Mouse (Mus musculus) limb, embryonic 12.5 days (tissue): Measurements from ENCODE around the gene Nrp2. TPM values are rescaled to one million over a fixed set of nuclear protein-coding genes. Genes with fewer than 3 reads are reported as not detected.
A peak's percentile ranks its signal among the peaks of the same experiment; 100 is the strongest.

Experiments used
- ATAC-seq: fragments of 200-750 bp; cut with Nextera tagmentation; 2 replicates; pipeline ENCODE4 v1.8.0; 2017; ENCODE audit warnings: low read depth, moderate TSS enrichment; ENCODE audit not compliant: insufficient number of reproducible peaks, insufficient read depth, low FRiP score, low TSS enrichment
- H3K27ac ChIP-seq: fragments of 300-500 bp; sonication (generic); 2 replicates; pipeline ENCODE4 v1.5.1; 2016; ENCODE audit warnings: mild to moderate bottlenecking, moderate library complexity
- H3K27me3 ChIP-seq: fragments of 300-500 bp; sonication (generic); 2 replicates; pipeline ENCODE4 v1.6.1; 2016; ENCODE audit warnings: mild to moderate bottlenecking, moderate library complexity
- H3K36me3 ChIP-seq: fragments of 300-500 bp; sonication (generic); 2 replicates; pipeline ENCODE4 v1.6.1; 2016; ENCODE audit warnings: mild to moderate bottlenecking, moderate library complexity
- H3K4me1 ChIP-seq: fragments of 300-500 bp; sonication (generic); replicated peaks from 2 replicates; pipeline ENCODE4 v1.6.1; 2016
- H3K4me2 ChIP-seq: fragments of 300-500 bp; sonication (generic); 2 replicates; pipeline ENCODE4 v1.6.1; 2016; ENCODE audit warnings: mild to moderate bottlenecking, moderate library complexity
- H3K4me3 ChIP-seq: fragments of 300-500 bp; sonication (generic); replicated peaks from 2 replicates; pipeline ENCODE4 v1.5.1; 2016; ENCODE audit warnings: mild to moderate bottlenecking
- H3K9ac ChIP-seq: fragments of 300-500 bp; sonication (generic); replicated peaks from 2 replicates; pipeline ENCODE4 v1.6.1; 2016; ENCODE audit warnings: mild to moderate bottlenecking, moderate library complexity
- H3K9me3 ChIP-seq: fragments of 300-500 bp; sonication (generic); 2 replicates; pipeline ENCODE4 v1.6.1; 2016; ENCODE audit warnings: mild to moderate bottlenecking, moderate library complexity
- WGBS: fragments of 180-500 bp; shearing (Covaris S2); methylation state at CpG from one replicate; pipeline ENCODE4 v1.1.7; 2016; 5-methylcytosine and 5-hydroxymethylcytosine counted together
- polyA plus RNA-seq: library from polyadenylated mRNA; unstranded; fragments of >200 nt; fragmentation: Nextera tagmentation; extraction: Ambion mirVana; gene quantifications from 2 replicates; pipeline ENCODE4 v1.2.1, GENCODE M21; 2016

Nrp2 gene
- polyA plus RNA-seq, 1 experiment from 2014 or later, result 70.7 TPM

DNA sequence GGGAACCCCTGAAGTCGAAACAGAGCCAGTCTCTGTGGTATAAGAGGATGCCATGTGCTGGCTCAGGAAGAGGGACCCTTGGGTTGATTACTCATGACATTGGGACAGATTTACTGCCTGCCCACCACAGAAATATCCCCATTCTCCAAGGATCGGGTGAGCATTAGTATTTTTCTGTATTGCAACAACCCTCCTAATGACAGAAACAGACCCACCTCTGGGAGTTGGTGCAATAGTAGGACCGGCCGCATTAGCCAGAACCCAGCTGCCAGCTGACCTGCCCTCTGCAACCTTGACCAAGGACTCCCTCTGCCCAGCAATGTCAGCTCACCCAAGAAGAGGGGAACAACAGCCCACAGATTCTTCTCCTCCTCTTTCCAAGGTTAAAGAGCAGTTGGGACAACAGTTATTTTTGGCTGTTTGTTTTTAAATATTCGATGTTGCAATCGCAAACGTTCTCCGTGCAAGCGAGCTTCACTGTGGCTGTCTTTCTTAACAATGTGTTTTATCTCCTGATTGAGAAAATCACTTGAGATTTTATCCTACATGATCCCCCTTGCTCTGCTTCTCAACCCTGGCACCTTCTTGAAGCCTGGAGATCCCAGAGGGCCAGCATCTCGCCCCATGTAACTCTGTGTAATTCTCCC, 22.1 kb downstream of the Nrp2 start:
- Histone ChIP-seq H3K36me3 (peaks cover 66% of the 10 kb centered on the region), H3K4me3 (no peak overlapping the region), H3K27ac (0 out of 2 replicates have a peak overlapping the region, but pooled peaks have one; percentile 0), H3K4me1 (peaks cover 24% of the 10 kb centered on the region), H3K4me2 (no peak overlapping the region), H3K9ac (no peak overlapping the region), H3K9me3 (no peaks in the 10 kb centered on the region), H3K27me3 (no peaks in the 10 kb centered on the region)
- no peak for ATAC-seq
- WGBS, result 78% methylated on average over 10 of the region's 10 CpGs

DNA sequence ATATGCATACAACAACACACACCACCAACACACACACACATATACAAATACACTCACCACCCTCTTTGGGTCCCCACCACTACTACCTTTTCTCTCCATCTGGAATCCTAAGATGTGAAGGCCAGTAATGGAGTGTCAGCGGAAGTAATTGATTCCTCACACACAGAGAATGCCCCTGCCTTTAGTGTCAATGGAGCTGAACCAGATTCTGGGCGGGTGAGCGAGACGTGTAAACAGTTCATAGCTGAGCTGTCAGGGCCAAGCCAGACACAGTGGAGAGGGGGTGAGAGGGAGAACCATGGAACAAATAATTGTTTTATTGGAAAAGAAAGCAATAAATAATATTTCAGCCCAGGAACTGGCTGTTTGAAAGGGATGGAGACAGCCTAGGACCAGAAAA, 24.1 kb downstream of the Nrp2 start:
- H3K36me3 ChIP-seq, result peaks cover 57% of the 10 kb centered on the region
- no peak overlapping the region for H3K4me3 ChIP-seq
- no peak overlapping the region for H3K9ac ChIP-seq
- no peaks in the 10 kb centered on the region for H3K9me3 ChIP-seq
- no peak overlapping the region for H3K4me2 ChIP-seq
- no peak for ATAC-seq
- no peaks in the 10 kb centered on the region for H3K27me3 ChIP-seq
- peaks cover 17% of the 10 kb centered on the region for H3K4me1 ChIP-seq
- WGBS, result 32% methylated on average over 4 of the region's 4 CpGs
- H3K27ac ChIP-seq, result no peak overlapping the region

DNA sequence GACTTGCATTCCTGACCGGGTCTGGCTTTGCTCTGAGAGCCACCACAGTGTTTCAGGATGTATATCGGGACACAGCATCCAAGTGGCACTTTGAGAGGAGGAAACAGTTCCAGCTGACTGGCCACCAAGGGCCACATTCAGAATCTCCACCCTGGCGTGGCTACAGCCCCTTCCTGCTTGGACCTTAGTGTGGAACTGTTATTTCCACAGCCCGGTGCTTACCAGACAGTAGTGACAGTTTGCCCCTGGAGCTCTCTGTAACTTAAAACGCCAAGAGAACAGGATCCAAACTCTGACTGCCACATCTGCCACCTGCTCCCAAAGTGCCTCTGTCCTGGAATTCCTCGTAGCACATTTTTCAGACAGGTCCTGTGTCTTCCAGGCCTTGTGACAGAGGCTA, 25.3 kb downstream of the Nrp2 start:
- no peaks in the 10 kb centered on the region for H3K9me3 ChIP-seq
- no peak overlapping the region for H3K4me2 ChIP-seq
- H3K4me3 ChIP-seq, result no peak overlapping the region
- H3K9ac ChIP-seq, result no peak overlapping the region
- WGBS, result 60% methylated on average over 6 of the region's 6 CpGs
- H3K27me3 ChIP-seq, result no peaks in the 10 kb centered on the region
- H3K27ac ChIP-seq, result no peak overlapping the region
- peaks cover 49% of the 10 kb centered on the region for H3K36me3 ChIP-seq
- H3K4me1 ChIP-seq, result peaks cover 17% of the 10 kb centered on the region
- no peak for ATAC-seq

- H3K36me3 ChIP-seq, result peaks cover 44% of the 10 kb centered on the region; the same call in 1 of the 2 replicates
- 78% methylated on average over 9 of the region's 9 CpGs for WGBS
- no peak overlapping the region for H3K4me2 ChIP-seq
- H3K27ac ChIP-seq, result no peak overlapping the region
- H3K9ac ChIP-seq, result no peak overlapping the region
- H3K27me3 ChIP-seq, result no peaks in the 10 kb centered on the region
- peaks cover 17% of the 10 kb centered on the region for H3K4me1 ChIP-seq
- H3K4me3 ChIP-seq, result no peak overlapping the region
- no peak for ATAC-seq
- no peaks in the 10 kb centered on the region for H3K9me3 ChIP-seq
Measured at GRCm38 (mm10) chr1:62728926-62729325, 25.8 kb downstream of the Nrp2 start.

GRCm38 (mm10) chr1:62729345-62730150, 26.5 kb downstream of the Nrp2 start:
- Histone ChIP-seq H3K4me1 (peaks cover 17% of the 10 kb centered on the region), H3K27ac (0 out of 2 replicates have a peak overlapping the region, but pooled peaks have one; percentile 24)
- WGBS, result 67% methylated on average over 13 of the region's 13 CpGs

GRCm38 (mm10) chr1:62732036-62732435, 29.0 kb downstream of the Nrp2 start:
- H3K9ac ChIP-seq, result no peak overlapping the region
- ATAC-seq, result no peak
- peaks cover 31% of the 10 kb centered on the region; the same call in 1 of the 2 replicates for H3K36me3 ChIP-seq
- H3K9me3 ChIP-seq, result no peaks in the 10 kb centered on the region
- H3K4me2 ChIP-seq, result no peak overlapping the region
- peaks cover 5% of the 10 kb centered on the region; the same call in 1 of the 2 replicates for H3K4me1 ChIP-seq
- no peak overlapping the region for H3K27ac ChIP-seq
- no peaks in the 10 kb centered on the region for H3K27me3 ChIP-seq
- WGBS, result 90% methylated on average over 6 of the region's 6 CpGs
- no peak overlapping the region for H3K4me3 ChIP-seq

More at GRCm38 (mm10) chr1:62729345-62730150, 26.5 kb downstream of the Nrp2 start:
- Histone ChIP-seq H3K4me2 (no peak overlapping the region), H3K36me3 (peaks cover 40% of the 10 kb centered on the region; the same call in 1 of the 2 replicates), H3K4me3 (no peak overlapping the region), H3K27me3 (no peaks in the 10 kb centered on the region), H3K9me3 (no peaks in the 10 kb centered on the region), H3K9ac (no peak overlapping the region)
- no peak for ATAC-seq

- ATAC-seq, result no peak
Measured at GRCm38 (mm10) chr1:62734420-62734931, 31.4 kb downstream of the Nrp2 start.

GRCm38 (mm10) chr1:62734980-62735379, 31.9 kb downstream of the Nrp2 start:
- Histone ChIP-seq H3K27me3 (no peaks in the 10 kb centered on the region), H3K4me3 (no peak overlapping the region), H3K4me2 (no peak overlapping the region), H3K9me3 (no peaks in the 10 kb centered on the region), H3K27ac (no peak overlapping the region), H3K4me1 (no peaks in the 10 kb centered on the region), H3K9ac (no peak overlapping the region), H3K36me3 (peaks cover 45% of the 10 kb centered on the region)
- 83% methylated on average over 4 of the region's 4 CpGs for WGBS
- ATAC-seq, result no peak

More at GRCm38 (mm10) chr1:62734420-62734931, 31.4 kb downstream of the Nrp2 start:
- Histone ChIP-seq H3K27me3 (no peaks in the 10 kb centered on the region), H3K4me1 (0 out of 2 replicates have a peak, but pooled peaks cover 2% of the 10 kb centered on the region), H3K9ac (no peak overlapping the region), H3K4me2 (no peak overlapping the region), H3K9me3 (no peaks in the 10 kb centered on the region), H3K36me3 (peaks cover 41% of the 10 kb centered on the region), H3K4me3 (no peak overlapping the region), H3K27ac (no peak overlapping the region)
- WGBS, result 80% methylated on average over 5 of the region's 5 CpGs

- Histone ChIP-seq H3K9ac (no peak overlapping the region), H3K4me2 (no peak overlapping the region), H3K9me3 (no peaks in the 10 kb centered on the region), H3K4me3 (no peak overlapping the region), H3K27ac (no peak overlapping the region), H3K4me1 (no peaks in the 10 kb centered on the region), H3K36me3 (peaks cover 51% of the 10 kb centered on the region), H3K27me3 (no peaks in the 10 kb centered on the region)
- WGBS, result 65% methylated on average over 4 of the region's 4 CpGs
- ATAC-seq, result no peak
Measured at GRCm38 (mm10) chr1:62735835-62736234, 32.8 kb downstream of the Nrp2 start.

- 50% methylated on average over 8 of the region's 8 CpGs for WGBS
- no peak overlapping the region for H3K4me3 ChIP-seq
- H3K9me3 ChIP-seq, result no peaks in the 10 kb centered on the region
- peaks cover 51% of the 10 kb centered on the region for H3K36me3 ChIP-seq
- no peaks in the 10 kb centered on the region for H3K27me3 ChIP-seq
- ATAC-seq, result no peak
- no peak overlapping the region for H3K9ac ChIP-seq
- no peaks in the 10 kb centered on the region for H3K4me1 ChIP-seq
- H3K4me2 ChIP-seq, result no peak overlapping the region
- no peak overlapping the region for H3K27ac ChIP-seq
Measured at GRCm38 (mm10) chr1:62736455-62737012, 33.4 kb downstream of the Nrp2 start.

- Histone ChIP-seq H3K4me1 (peaks cover 3% of the 10 kb centered on the region; the same call in 1 of the 2 replicates), H3K4me2 (no peak overlapping the region), H3K4me3 (no peak overlapping the region), H3K27ac (no peak overlapping the region), H3K9me3 (no peaks in the 10 kb centered on the region), H3K36me3 (peaks cover 60% of the 10 kb centered on the region), H3K27me3 (no peaks in the 10 kb centered on the region), H3K9ac (no peak overlapping the region)
- WGBS, result 89% methylated on average over 11 of the region's 11 CpGs
- no peak for ATAC-seq
Measured at GRCm38 (mm10) chr1:62738165-62738564, 35.1 kb downstream of the Nrp2 start.
